Mouse (Mus musculus) heart, postnatal 0 days (tissue): Measurements from ENCODE around the gene Lysmd4.

Experiments used
- CTCF ChIP-seq: IDR thresholded peaks from 2 replicates; pipeline ENCODE4 v1.5.1; 2016; ENCODE audit warnings: antibody characterized with exemption, control low read depth, low read depth
- EP300 ChIP-seq: IDR thresholded peaks from 2 replicates; pipeline ENCODE4 v1.6.1; 2016; ENCODE audit warnings: antibody characterized with exemption, low read depth

DNA sequence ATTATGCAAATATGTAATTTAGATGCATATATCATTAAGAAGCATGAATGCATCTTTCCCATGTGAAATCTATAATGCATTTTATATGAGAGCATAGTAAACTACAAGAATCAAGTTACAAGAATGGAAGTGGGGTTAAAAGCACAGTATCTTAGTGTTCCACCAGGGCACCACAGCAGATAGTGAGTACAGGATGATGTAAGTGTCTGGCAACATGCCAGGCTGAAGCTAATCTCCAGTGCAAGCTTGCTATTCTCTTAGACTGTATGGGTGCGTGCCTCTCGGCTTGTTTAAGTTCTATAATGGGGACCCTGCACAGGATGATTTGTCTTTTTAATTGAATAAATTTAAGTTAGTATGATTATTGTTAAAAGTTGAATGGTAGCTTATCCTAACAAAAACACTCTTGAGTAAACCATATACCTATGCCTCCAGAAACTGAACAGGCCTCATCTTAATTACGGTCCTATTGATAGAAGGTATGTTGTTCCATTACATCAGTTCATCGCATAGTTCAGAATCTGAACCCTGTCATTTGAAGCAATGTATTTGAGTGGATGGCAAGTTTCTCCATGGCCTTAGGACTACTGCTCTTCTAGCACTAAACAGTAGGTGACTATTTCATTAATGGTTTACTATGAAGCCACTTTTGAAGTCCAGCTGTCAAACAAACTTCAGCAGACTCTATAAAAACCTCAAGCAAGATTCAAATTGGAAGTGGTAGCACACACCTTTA is 37.7 kb downstream of the Lysmd4 start:
- TF ChIP-seq EP300 (no peak), CTCF (peak; percentile 37)
